Mouse (Mus musculus) gonadal fat pad, adult 2 months (tissue): ENCODE measurements around the gene Gosr1. TPM values are rescaled to one million over a fixed set of nuclear protein-coding genes. Genes with fewer than 3 reads are reported as not detected.
"Not testable (repeated sequence)": the region's sequence is repeated elsewhere in the genome, so short reads cannot be mapped to it uniquely, and the experiment has no call there.

Source experiments
- DNase-seq: peaks from one replicate; pipeline ENCODE4 v3.0.0-alpha.2; 2012; ENCODE audit warnings: low read depth
- polyA plus RNA-seq: library from polyadenylated mRNA; depleted of rRNA; stranded (reverse); fragments of >200 nt; gene quantifications from 2 replicates; pipeline ENCODE4 v1.2.3, GENCODE M21; 2012; rRNA removed

Gosr1 gene
- polyA plus RNA-seq, 1 experiment = 21.5 TPM

- DNase-seq = no peak
These were observed 28.8 kb downstream of the Gosr1 start for GRCm38 (mm10) chr11:76734560-76734959.

GRCm38 (mm10) chr11:76730650-76731049 is 32.7 kb downstream of the Gosr1 start:
- no peak for DNase-seq

DNA sequence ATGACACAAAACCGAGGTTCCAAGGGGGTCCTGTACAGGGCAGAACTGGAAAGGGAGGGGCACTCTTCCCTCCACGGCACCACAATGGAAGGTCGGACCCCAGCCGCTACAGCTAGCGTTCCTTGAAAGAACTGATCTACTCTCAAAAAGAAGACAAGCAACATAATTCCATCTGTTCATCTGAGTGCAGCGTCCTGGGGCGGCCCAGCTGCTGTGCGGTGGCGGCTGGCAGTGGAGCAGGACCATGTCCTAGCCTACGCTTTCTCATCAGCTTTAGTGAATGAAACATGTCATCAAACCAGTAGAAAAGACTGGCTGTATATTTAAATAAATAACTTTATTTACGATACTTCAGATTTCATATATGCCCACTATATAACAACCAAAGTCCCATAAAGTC is 35.3 kb downstream of the Gosr1 start:
- no peak for DNase-seq

- no peak for DNase-seq
These were observed 39.5 kb downstream of the Gosr1 start for GRCm38 (mm10) chr11:76723911-76724310.

GRCm38 (mm10) chr11:76717000-76717399 is 46.4 kb downstream of the Gosr1 start:
- DNase-seq = no peak

- peak; percentile 37 for DNase-seq
These were observed 53.5 kb downstream of the Gosr1 start for GRCm38 (mm10) chr11:76709625-76710452.

DNA sequence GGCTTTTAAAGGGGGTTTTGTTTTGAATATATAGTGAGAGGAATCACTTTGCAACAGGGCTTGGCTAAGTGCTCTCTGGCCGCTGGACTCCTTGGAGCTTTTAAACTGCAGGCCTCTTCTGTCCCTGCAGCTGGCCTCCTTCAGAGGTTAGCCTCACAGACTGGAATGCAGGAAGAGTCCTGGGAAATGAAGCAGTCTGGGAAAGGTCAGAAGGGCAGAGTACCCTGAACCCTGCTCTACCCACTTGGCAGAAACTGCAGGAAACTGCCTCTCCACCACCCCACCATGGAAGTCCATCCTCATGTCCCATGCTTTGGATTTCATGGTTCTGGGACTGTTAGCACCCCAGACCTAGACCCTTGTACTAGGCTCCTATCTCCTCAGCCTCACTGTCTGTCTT is 54.5 kb downstream of the Gosr1 start:
- no peak for DNase-seq

GRCm38 (mm10) chr11:76708066-76708465 is 55.3 kb downstream of the Gosr1 start:
- peak; percentile 41 for DNase-seq

DNA sequence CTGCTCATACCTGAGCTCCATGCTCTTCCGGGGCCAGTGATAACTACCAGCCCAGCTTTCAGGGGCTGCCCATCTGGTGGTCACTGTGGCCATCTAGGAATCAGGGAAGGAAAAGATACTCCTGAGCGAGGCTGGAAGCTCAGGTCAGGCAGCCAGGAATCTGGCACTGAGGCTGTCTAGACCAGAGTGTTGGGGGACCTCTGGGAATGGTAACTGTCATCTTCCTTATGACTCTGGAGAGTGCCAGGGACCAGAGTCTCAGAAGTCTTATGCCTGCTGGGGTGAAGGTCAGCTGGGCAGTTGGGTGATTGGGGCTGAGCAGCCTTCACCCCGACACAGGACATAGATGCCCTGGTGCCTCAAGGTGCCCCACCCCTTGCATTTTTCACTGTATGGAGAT is 55.7 kb downstream of the Gosr1 start:
- no peak for DNase-seq

- DNase-seq = no peak
These were observed 63.8 kb downstream of the Gosr1 start for GRCm38 (mm10) chr11:76699626-76700025.

DNA sequence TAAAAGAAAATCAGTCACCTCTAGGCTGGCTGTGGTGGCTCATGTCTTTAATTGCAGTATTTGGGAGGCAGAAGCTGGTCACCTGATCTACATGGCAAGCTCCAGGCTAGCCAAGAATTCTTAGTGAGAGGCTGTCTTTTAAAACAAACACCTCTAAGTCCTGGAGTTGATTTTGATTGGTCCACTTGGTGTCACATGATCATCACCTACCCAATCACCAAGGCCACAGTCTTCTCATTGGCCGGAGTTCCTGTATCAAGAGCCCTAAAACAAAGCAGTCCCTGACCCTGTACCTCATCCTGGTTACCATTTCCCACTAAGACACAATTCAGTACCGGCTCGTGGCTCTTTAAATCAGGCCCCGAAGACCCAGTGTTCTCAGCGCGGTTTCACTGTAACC is 67.6 kb downstream of the Gosr1 start:
- no peak for DNase-seq

- DNase-seq = no peak
These were observed 71.3 kb downstream of the Gosr1 start for GRCm38 (mm10) chr11:76692096-76692495.

GRCm38 (mm10) chr11:76685604-76686003 is 77.8 kb downstream of the Gosr1 start:
- DNase-seq = no peak

- not testable (repeated sequence) for DNase-seq
These were observed 83.9 kb downstream of the Gosr1 start, which contains the start of gene Trarg1 for GRCm38 (mm10) chr11:76679508-76679907. Gene Trarg1, plus strand, starts transcription at chr11:76679808.

Other genes starting within 250 kb of the Gosr1 start
- 39.9 and 44.5 TPM in 2 replicates for gene Abr, start 141.3 kb downstream of the Gosr1 start, polyA plus RNA-seq
- gene Bhlha9, start 91.1 kb downstream of the Gosr1 start, polyA plus RNA-seq = not detected in 2 replicates
- gene Trarg1, start 83.8 kb downstream of the Gosr1 start, polyA plus RNA-seq = 36.6 and 49.2 TPM in 2 replicates
- 31.4 and 34.0 TPM in 2 replicates for gene Cpd, start 83.4 kb upstream of the Gosr1 start, polyA plus RNA-seq
- gene Tmigd1, start 138.6 kb upstream of the Gosr1 start, polyA plus RNA-seq = 0.39 and 0.62 TPM in 2 replicates
- gene Blmh, start 161.2 kb upstream of the Gosr1 start, polyA plus RNA-seq = 18.8 and 19.5 TPM in 2 replicates
- 1.4 and 1.8 TPM in 2 replicates for gene Slc6a4, start 235.0 kb upstream of the Gosr1 start, polyA plus RNA-seq